Mouse (Mus musculus): ENCODE data around the gene Usp12. TPM values are rescaled to one million over a fixed set of nuclear protein-coding genes. Genes with fewer than 3 reads are reported as not detected.
A peak's percentile ranks its signal among the peaks of the same experiment; 100 is the strongest.

The Usp12 gene
- total and polyA plus RNA-seq, 2 experiments: 6.9 to 16.3 TPM

DNA sequence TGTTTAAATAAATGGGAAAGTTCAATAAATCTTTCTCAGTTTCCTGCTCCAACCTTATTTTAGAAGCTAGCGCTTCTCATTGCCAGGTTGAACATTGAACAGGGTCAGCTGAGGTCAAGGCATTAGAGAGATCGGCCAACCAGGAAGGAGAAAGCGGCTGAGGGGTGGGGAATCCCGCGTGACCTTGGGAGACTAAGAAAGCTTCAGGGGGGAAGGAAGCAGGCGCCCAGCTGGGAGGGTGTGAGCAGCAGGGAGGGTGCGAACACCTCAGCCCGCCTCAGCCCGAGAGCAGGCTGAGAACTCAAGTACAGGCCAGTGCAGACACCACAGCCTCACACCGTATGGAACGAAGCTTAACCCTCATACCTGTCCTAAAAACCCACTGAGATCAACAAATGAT is 22.8 kb downstream of the Usp12 start:
- Histone ChIP-seq H3K27me3 (ENCODE audit: control insufficient read depth, insufficient read depth, low read length) (no peaks in the 10 kb centered on the region), H3K9ac (ENCODE audit: low read depth, low read length) (peak overlapping the region; percentile 23; the same call in 1 of the 2 replicates), H3K27ac (replicated peaks; ENCODE audit: insufficient read depth, low read depth, low read length) (peak overlapping the region; percentile 28), H3K4me1 (ENCODE audit: control insufficient read depth, insufficient read depth, low read length) (peaks cover 26% of the 10 kb centered on the region), H3K4me3 (ENCODE audit: insufficient read depth, low read depth, low read length) (no peak overlapping the region; the same call in 1 of the 2 replicates), H3K79me2 (ENCODE audit: control insufficient read depth, insufficient read depth, low read length) (peaks cover 32% of the 10 kb centered on the region), H3K36me3 (ENCODE audit: control insufficient read depth, insufficient read depth, low read length) (peaks cover 2% of the 10 kb centered on the region; the same call in 1 of the 2 replicates)
- 23% methylated on average over 11 of the region's 11 CpGs for WGBS
- DNase-seq (ENCODE audit: extremely low read depth, low read depth, low spot score): peak; percentile 63
- TF ChIP-seq CTCF (IDR thresholded peaks at IDR 0.05; ENCODE audit: low read depth, low read length) (no peak), POLR2A (IDR thresholded peaks at IDR 0.05; ENCODE audit: extremely low read depth, insufficient read depth, low read length) (no peak)

DNA sequence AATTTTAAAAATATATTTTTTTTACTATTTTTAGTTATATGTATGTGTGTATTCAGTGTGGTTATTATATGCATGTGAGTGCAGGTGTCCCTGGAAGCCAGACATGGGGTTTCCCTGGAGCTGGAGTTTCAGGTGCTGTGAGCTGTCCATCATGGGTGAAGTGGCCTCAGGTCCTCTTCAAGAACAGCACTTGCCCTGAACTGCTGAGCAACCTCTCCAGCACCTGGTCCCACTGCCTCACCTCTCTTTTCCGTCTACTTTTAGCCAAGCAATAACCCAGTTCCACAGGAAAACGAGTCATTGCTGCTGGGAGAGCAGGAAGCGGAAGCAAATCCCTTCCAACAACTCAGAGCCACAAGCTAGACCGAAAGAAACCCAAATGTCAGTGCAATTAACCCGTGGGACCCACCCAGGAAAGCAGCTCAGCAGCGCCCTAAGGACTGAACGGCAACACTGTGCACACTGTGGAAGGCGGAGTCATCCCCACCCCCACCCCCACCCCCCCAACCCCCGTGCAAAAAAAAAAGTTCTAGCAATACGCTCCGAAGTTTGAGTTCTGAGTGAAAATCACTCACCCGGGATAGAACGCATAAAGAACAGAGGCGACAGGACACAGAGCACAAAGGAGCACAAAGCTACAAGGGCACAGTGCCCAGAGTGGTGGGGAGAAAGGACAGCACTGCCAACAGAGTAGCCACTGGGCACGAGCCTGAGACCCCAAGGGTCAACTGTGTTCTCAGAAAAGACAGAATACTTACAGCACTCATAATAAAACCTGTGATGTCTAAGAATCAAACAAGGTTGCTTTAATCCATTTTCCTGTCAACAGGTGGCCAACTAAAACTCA is 24.6 kb downstream of the Usp12 start:
- H3K79me2 ChIP-seq (ENCODE audit: control insufficient read depth, insufficient read depth, low read length): peaks cover 36% of the 10 kb centered on the region
- peak overlapping the region; percentile 41; the same call in 1 of the 2 replicates for H3K27ac ChIP-seq (replicated peaks; ENCODE audit: insufficient read depth, low read depth, low read length)
- H3K36me3 ChIP-seq (ENCODE audit: control insufficient read depth, insufficient read depth, low read length): peaks cover 2% of the 10 kb centered on the region; the same call in 1 of the 2 replicates
- no peak for DNase-seq (ENCODE audit: extremely low read depth, low read depth, low spot score)
- 53% methylated on average over 15 of the region's 15 CpGs for WGBS
- H3K27me3 ChIP-seq (ENCODE audit: control insufficient read depth, insufficient read depth, low read length): no peaks in the 10 kb centered on the region
- H3K9ac ChIP-seq (ENCODE audit: low read depth, low read length): peak overlapping the region; percentile 33; the same call in 1 of the 2 replicates
- peaks cover 26% of the 10 kb centered on the region for H3K4me1 ChIP-seq (ENCODE audit: control insufficient read depth, insufficient read depth, low read length)
- no peak overlapping the region for H3K4me3 ChIP-seq (ENCODE audit: insufficient read depth, low read depth, low read length)
- TF ChIP-seq CTCF (IDR thresholded peaks at IDR 0.05; ENCODE audit: low read depth, low read length): no peak
- no peak for TF ChIP-seq POLR2A (IDR thresholded peaks at IDR 0.05; ENCODE audit: extremely low read depth, insufficient read depth, low read length)

DNA sequence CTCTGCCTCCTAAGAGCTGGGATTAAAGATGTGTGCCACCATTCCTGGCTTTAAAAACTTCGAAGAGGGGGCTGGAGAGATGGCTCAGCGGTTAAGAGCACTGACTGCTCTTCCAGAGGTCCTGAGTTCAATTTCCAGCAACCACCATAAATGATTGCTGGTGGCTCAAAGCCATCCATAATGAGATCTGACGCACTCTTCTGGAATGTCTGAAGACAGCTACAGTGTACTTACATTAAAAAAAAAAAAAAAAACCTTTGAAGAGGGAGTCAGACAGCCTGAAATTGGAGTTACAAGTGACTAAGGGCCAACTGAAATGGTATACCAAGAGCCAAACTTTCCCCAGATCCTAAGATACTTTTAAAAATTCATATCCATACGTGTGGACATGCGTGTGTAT is 29.0 kb downstream of the Usp12 start:
- Histone ChIP-seq H3K79me2 (ENCODE audit: control insufficient read depth, insufficient read depth, low read length) (peaks cover 27% of the 10 kb centered on the region), H3K27me3 (ENCODE audit: control insufficient read depth, insufficient read depth, low read length) (no peaks in the 10 kb centered on the region), H3K4me3 (ENCODE audit: insufficient read depth, low read depth, low read length) (no peak overlapping the region), H3K4me1 (ENCODE audit: control insufficient read depth, insufficient read depth, low read length) (peaks cover 12% of the 10 kb centered on the region), H3K27ac (replicated peaks; ENCODE audit: insufficient read depth, low read depth, low read length) (no peak overlapping the region), H3K36me3 (ENCODE audit: control insufficient read depth, insufficient read depth, low read length) (peaks cover 3% of the 10 kb centered on the region; the same call in 1 of the 2 replicates), H3K9ac (ENCODE audit: low read depth, low read length) (no peak overlapping the region)
- no peak for DNase-seq (ENCODE audit: extremely low read depth, low read depth, low spot score)
- TF ChIP-seq CTCF (IDR thresholded peaks at IDR 0.05; ENCODE audit: low read depth, low read length) (no peak), POLR2A (IDR thresholded peaks at IDR 0.05; ENCODE audit: extremely low read depth, insufficient read depth, low read length) (no peak)
- 89% methylated on average over 5 of the region's 5 CpGs for WGBS

DNA sequence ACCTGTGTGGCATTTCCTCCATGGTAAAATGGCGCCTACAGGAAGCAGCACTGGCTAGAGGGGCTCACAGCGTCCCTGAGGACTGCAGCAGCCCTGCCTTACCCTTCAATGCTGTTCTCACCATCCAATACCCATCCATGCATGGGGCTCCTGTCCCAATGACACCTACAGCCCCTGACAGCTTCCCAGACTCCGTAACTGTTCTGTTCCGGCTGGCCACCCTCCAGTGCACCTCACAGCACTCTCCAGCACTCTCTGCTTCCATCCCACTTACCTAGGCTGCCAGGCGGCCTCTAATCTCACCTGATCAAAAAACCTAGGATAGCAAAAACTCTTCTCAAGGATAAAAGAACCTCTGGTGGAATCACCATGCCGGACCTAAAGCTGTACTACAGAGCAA is 35.6 kb downstream of the Usp12 start:
- Histone ChIP-seq H3K4me3 (ENCODE audit: insufficient read depth, low read depth, low read length) (no peak overlapping the region), H3K4me1 (ENCODE audit: control insufficient read depth, insufficient read depth, low read length) (peaks cover 10% of the 10 kb centered on the region; the same call in 1 of the 2 replicates), H3K27ac (replicated peaks; ENCODE audit: insufficient read depth, low read depth, low read length) (no peak overlapping the region), H3K9ac (ENCODE audit: low read depth, low read length) (no peak overlapping the region), H3K27me3 (ENCODE audit: control insufficient read depth, insufficient read depth, low read length) (no peaks in the 10 kb centered on the region), H3K36me3 (ENCODE audit: control insufficient read depth, insufficient read depth, low read length) (peaks cover 6% of the 10 kb centered on the region), H3K79me2 (ENCODE audit: control insufficient read depth, insufficient read depth, low read length) (peaks cover 8% of the 10 kb centered on the region; the same call in 1 of the 2 replicates)
- TF ChIP-seq POLR2A (IDR thresholded peaks at IDR 0.05; ENCODE audit: extremely low read depth, insufficient read depth, low read length) (no peak), CTCF (IDR thresholded peaks at IDR 0.05; ENCODE audit: low read depth, low read length) (no peak)
- DNase-seq (ENCODE audit: extremely low read depth, low read depth, low spot score): no peak
- WGBS: 97% methylated on average over 6 of the region's 6 CpGs

DNA sequence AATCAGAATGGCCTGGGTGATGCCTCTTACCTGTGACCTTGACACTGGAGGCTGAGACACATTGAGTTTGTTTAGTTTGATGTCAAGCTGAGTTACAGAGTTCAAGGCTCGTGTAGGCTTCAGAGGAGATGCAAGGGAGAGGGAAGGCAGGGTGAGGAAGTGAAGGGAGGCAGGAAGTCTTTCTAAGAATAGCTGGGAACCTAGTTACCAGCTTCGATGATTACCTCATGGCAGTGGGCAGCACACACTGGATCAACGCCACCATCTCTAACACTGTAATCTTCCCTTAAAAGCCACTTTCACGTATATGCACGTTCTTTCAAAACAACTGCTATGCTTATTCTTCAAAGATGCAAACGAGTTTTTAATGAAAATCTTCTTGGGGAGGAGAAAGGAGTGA is 36.9 kb downstream of the Usp12 start:
- H3K36me3 ChIP-seq (ENCODE audit: control insufficient read depth, insufficient read depth, low read length): peaks cover 12% of the 10 kb centered on the region

More for the DNA sequence above, 36.9 kb downstream of the Usp12 start:
- Histone ChIP-seq H3K27me3 (ENCODE audit: control insufficient read depth, insufficient read depth, low read length) (no peaks in the 10 kb centered on the region), H3K27ac (replicated peaks; ENCODE audit: insufficient read depth, low read depth, low read length) (no peak overlapping the region), H3K9ac (ENCODE audit: low read depth, low read length) (no peak overlapping the region), H3K4me1 (ENCODE audit: control insufficient read depth, insufficient read depth, low read length) (peaks cover 10% of the 10 kb centered on the region; the same call in 1 of the 2 replicates), H3K4me3 (ENCODE audit: insufficient read depth, low read depth, low read length) (no peak overlapping the region), H3K79me2 (ENCODE audit: control insufficient read depth, insufficient read depth, low read length) (peaks cover 3% of the 10 kb centered on the region; the same call in 1 of the 2 replicates)
- WGBS: 56% methylated on average over 6 of the region's 6 CpGs
- TF ChIP-seq POLR2A (IDR thresholded peaks at IDR 0.05; ENCODE audit: extremely low read depth, insufficient read depth, low read length): no peak
- no peak for TF ChIP-seq CTCF (IDR thresholded peaks at IDR 0.05; ENCODE audit: low read depth, low read length)
- no peak for DNase-seq (ENCODE audit: extremely low read depth, low read depth, low spot score)
